Mouse (Mus musculus): ENCODE data around the gene Igsf8. TPM values are rescaled to one million over a fixed set of nuclear protein-coding genes. Genes with fewer than 3 reads are reported as not detected.

Gene Igsf8
- polyA plus RNA-seq, 1 experiment from 2014 or later, result 137 TPM

- Histone ChIP-seq H3K4me1 (peaks cover under 1% of the 10 kb centered on the region; the same call in 1 of the 2 replicates), H3K27ac (replicated peaks) (no peak overlapping the region), H3K27me3 (no peaks in the 10 kb centered on the region), H3K4me2 (replicated peaks) (no peak overlapping the region), H3K9ac (replicated peaks) (no peak overlapping the region), H3K9me3 (no peaks in the 10 kb centered on the region), H3K4me3 (no peak overlapping the region), H3K36me3 (no peaks in the 10 kb centered on the region)
- no peak for ATAC-seq (replicated peaks)
- WGBS, result 83% methylated on average over 3 of the region's 3 CpGs
These were observed 15.7 kb downstream of the Igsf8 start for GRCm38 (mm10) chr1:172277172-172277571.

- Histone ChIP-seq H3K9ac (replicated peaks) (no peak overlapping the region), H3K27ac (replicated peaks) (no peak overlapping the region), H3K4me3 (no peak overlapping the region), H3K4me1 (no peaks in the 10 kb centered on the region), H3K4me2 (replicated peaks) (no peak overlapping the region), H3K27me3 (no peaks in the 10 kb centered on the region), H3K36me3 (no peaks in the 10 kb centered on the region), H3K9me3 (no peaks in the 10 kb centered on the region)
- 91% methylated on average over 13 of the region's 13 CpGs for WGBS
- no peak for ATAC-seq (replicated peaks)
These were observed 16.9 kb downstream of the Igsf8 start for GRCm38 (mm10) chr1:172278328-172278727.

GRCm38 (mm10) chr1:172279768-172280509 is 18.5 kb downstream of the Igsf8 start:
- Histone ChIP-seq H3K27ac (replicated peaks) (no peak overlapping the region), H3K4me1 (no peaks in the 10 kb centered on the region), H3K9ac (replicated peaks) (no peak overlapping the region), H3K4me3 (no peak overlapping the region), H3K27me3 (no peaks in the 10 kb centered on the region), H3K4me2 (replicated peaks) (no peak overlapping the region), H3K9me3 (no peaks in the 10 kb centered on the region), H3K36me3 (no peaks in the 10 kb centered on the region)
- 0 out of 2 replicates have a peak, but pooled peaks have one; percentile 12 for ATAC-seq (replicated peaks)
- 81% methylated on average over 16 of the region's 16 CpGs for WGBS

- no peaks in the 10 kb centered on the region for H3K4me1 ChIP-seq
- 81% methylated on average over 10 of the region's 10 CpGs for WGBS
- no peaks in the 10 kb centered on the region for H3K36me3 ChIP-seq
- H3K4me2 ChIP-seq (replicated peaks), result no peak overlapping the region
- ATAC-seq (replicated peaks), result no peak
- H3K27ac ChIP-seq (replicated peaks), result no peak overlapping the region
- no peaks in the 10 kb centered on the region for H3K27me3 ChIP-seq
- H3K9ac ChIP-seq (replicated peaks), result no peak overlapping the region
- H3K4me3 ChIP-seq, result no peak overlapping the region
- H3K9me3 ChIP-seq, result no peaks in the 10 kb centered on the region
These were observed 20.2 kb downstream of the Igsf8 start for GRCm38 (mm10) chr1:172281522-172282254.

- no peak for ATAC-seq (replicated peaks)
- Histone ChIP-seq H3K9ac (replicated peaks) (no peak overlapping the region), H3K4me2 (replicated peaks) (no peak overlapping the region), H3K4me3 (no peak overlapping the region), H3K4me1 (no peaks in the 10 kb centered on the region), H3K27me3 (no peaks in the 10 kb centered on the region), H3K27ac (replicated peaks) (no peak overlapping the region), H3K36me3 (no peaks in the 10 kb centered on the region), H3K9me3 (no peaks in the 10 kb centered on the region)
- 85% methylated on average over 6 of the region's 6 CpGs for WGBS
These were observed 21.6 kb downstream of the Igsf8 start for GRCm38 (mm10) chr1:172283073-172283472.

GRCm38 (mm10) chr1:172284221-172284620 is 22.8 kb downstream of the Igsf8 start:
- Histone ChIP-seq H3K4me2 (replicated peaks) (no peak overlapping the region), H3K4me1 (no peaks in the 10 kb centered on the region), H3K9me3 (no peaks in the 10 kb centered on the region), H3K27ac (replicated peaks) (no peak overlapping the region), H3K4me3 (no peak overlapping the region), H3K27me3 (no peaks in the 10 kb centered on the region), H3K9ac (replicated peaks) (no peak overlapping the region), H3K36me3 (no peaks in the 10 kb centered on the region)
- ATAC-seq (replicated peaks), result no peak
- WGBS, result 88% methylated on average over 14 of the region's 14 CpGs

GRCm38 (mm10) chr1:172286740-172287139 is 25.3 kb downstream of the Igsf8 start:
- Histone ChIP-seq H3K4me2 (replicated peaks) (no peak overlapping the region), H3K4me1 (no peaks in the 10 kb centered on the region), H3K36me3 (no peaks in the 10 kb centered on the region), H3K9ac (replicated peaks) (no peak overlapping the region), H3K9me3 (no peaks in the 10 kb centered on the region), H3K27me3 (no peaks in the 10 kb centered on the region), H3K4me3 (no peak overlapping the region), H3K27ac (replicated peaks) (no peak overlapping the region)
- ATAC-seq (replicated peaks), result no peak
- WGBS, result 87% methylated on average over 5 of the region's 5 CpGs

- WGBS, result 91% methylated on average over 11 of the region's 11 CpGs
- H3K4me1 ChIP-seq, result no peaks in the 10 kb centered on the region
- no peak overlapping the region for H3K4me3 ChIP-seq
- H3K9ac ChIP-seq (replicated peaks), result no peak overlapping the region
- no peaks in the 10 kb centered on the region for H3K27me3 ChIP-seq
- no peaks in the 10 kb centered on the region for H3K36me3 ChIP-seq
- no peaks in the 10 kb centered on the region for H3K9me3 ChIP-seq
- no peak overlapping the region for H3K4me2 ChIP-seq (replicated peaks)
- ATAC-seq (replicated peaks), result no peak
- no peak overlapping the region for H3K27ac ChIP-seq (replicated peaks)
These were observed 27.6 kb downstream of the Igsf8 start for GRCm38 (mm10) chr1:172288900-172289616.

GRCm38 (mm10) chr1:172289617-172289946 is 28.1 kb downstream of the Igsf8 start:
- no peak for ATAC-seq (replicated peaks)
- Histone ChIP-seq H3K27me3 (no peaks in the 10 kb centered on the region), H3K36me3 (no peaks in the 10 kb centered on the region), H3K4me3 (no peak overlapping the region), H3K4me2 (replicated peaks) (no peak overlapping the region), H3K9me3 (no peaks in the 10 kb centered on the region), H3K9ac (replicated peaks) (no peak overlapping the region), H3K4me1 (peaks cover under 1% of the 10 kb centered on the region; the same call in 1 of the 2 replicates), H3K27ac (replicated peaks) (no peak overlapping the region)
- 91% methylated on average over 3 of the region's 3 CpGs for WGBS

- Histone ChIP-seq H3K9me3 (no peaks in the 10 kb centered on the region), H3K9ac (replicated peaks) (no peak overlapping the region), H3K4me2 (replicated peaks) (no peak overlapping the region), H3K27me3 (no peaks in the 10 kb centered on the region), H3K4me3 (no peak overlapping the region), H3K27ac (replicated peaks) (no peak overlapping the region), H3K4me1 (peaks cover 18% of the 10 kb centered on the region), H3K36me3 (no peaks in the 10 kb centered on the region)
- ATAC-seq (replicated peaks), result no peak
- WGBS, result 83% methylated on average over 2 of the region's 2 CpGs
These were observed 31.4 kb downstream of the Igsf8 start for GRCm38 (mm10) chr1:172292880-172293279.

GRCm38 (mm10) chr1:172293449-172293848 is 32.0 kb downstream of the Igsf8 start:
- Histone ChIP-seq H3K9me3 (no peaks in the 10 kb centered on the region), H3K4me2 (replicated peaks) (no peak overlapping the region), H3K27me3 (no peaks in the 10 kb centered on the region), H3K9ac (replicated peaks) (no peak overlapping the region), H3K4me3 (no peak overlapping the region), H3K27ac (replicated peaks) (no peak overlapping the region), H3K36me3 (no peaks in the 10 kb centered on the region), H3K4me1 (peaks cover 21% of the 10 kb centered on the region)
- WGBS, result 89% methylated on average over 11 of the region's 11 CpGs
- no peak for ATAC-seq (replicated peaks)

- Histone ChIP-seq H3K4me1 (peaks cover 21% of the 10 kb centered on the region), H3K27ac (replicated peaks) (peak overlapping the region; percentile 75), H3K27me3 (no peaks in the 10 kb centered on the region), H3K36me3 (no peaks in the 10 kb centered on the region), H3K9ac (replicated peaks) (peak overlapping the region; percentile 7), H3K9me3 (no peaks in the 10 kb centered on the region), H3K4me3 (peak overlapping the region; percentile 25), H3K4me2 (replicated peaks) (peak overlapping the region; percentile 20; the same call in 1 of the 2 replicates)
- ATAC-seq (replicated peaks), result peak; percentile 77
- whole genome bisulfite sequencing, result 23% methylated on average over 4 of the region's 4 CpGs
These were observed 34.3 kb downstream of the Igsf8 start for GRCm38 (mm10) chr1:172295751-172296197.
